Mouse (Mus musculus) liver, adult 2 months (tissue): ENCODE results near the gene Strn3. TPM values are rescaled to one million over a fixed set of nuclear protein-coding genes. Genes with fewer than 3 reads are reported as not detected.

Source experiments
- DNase-seq: peaks from one replicate; pipeline ENCODE4 v3.0.0-alpha.2; 2011; ENCODE audit warnings: low read depth, low spot score; ENCODE audit errors: extremely low read depth
- H3K27ac ChIP-seq: fragments of 200-500 bp; replicated peaks from 2 replicates; pipeline ENCODE4 v1.5.1; 2012; ENCODE audit warnings: low read depth, mild to moderate bottlenecking, control low read depth, inconsistent platforms, low read length; ENCODE audit not compliant: insufficient read depth
- H3K27me3 ChIP-seq: fragments of 200-500 bp; 2 replicates; pipeline ENCODE4 v1.6.1; 2012; ENCODE audit warnings: mild to moderate bottlenecking, moderate library complexity, low read length, inconsistent platforms; ENCODE audit not compliant: control insufficient read depth, insufficient read depth
- H3K36me3 ChIP-seq: fragments of 200-500 bp; 2 replicates; pipeline ENCODE4 v1.6.1; 2012; ENCODE audit warnings: low read length, inconsistent platforms; ENCODE audit not compliant: control insufficient read depth, insufficient read depth
- H3K4me1 ChIP-seq: fragments of 200-500 bp; 2 replicates; pipeline ENCODE4 v1.6.1; 2011; ENCODE audit warnings: low read length; ENCODE audit not compliant: control insufficient read depth, insufficient read depth
- H3K4me3 ChIP-seq: fragments of 200-500 bp; 2 replicates; pipeline ENCODE4 v1.5.1; 2011; ENCODE audit warnings: low read depth, mild to moderate bottlenecking, control low read depth, low read length, moderate library complexity; ENCODE audit not compliant: insufficient read depth
- H3K79me2 ChIP-seq: fragments of 200-500 bp; 2 replicates; pipeline ENCODE4 v1.6.1; 2012; ENCODE audit warnings: inconsistent platforms, mild to moderate bottlenecking, low read length, moderate library complexity; ENCODE audit not compliant: control insufficient read depth, insufficient read depth
- H3K9ac ChIP-seq: fragments of 200-500 bp; 2 replicates; pipeline ENCODE4 v1.6.1; 2012; ENCODE audit warnings: low read depth, mild to moderate bottlenecking, control low read depth, inconsistent platforms, low read length
- CTCF ChIP-seq: fragments of 200-500 bp; IDR thresholded peaks from 2 replicates; pipeline ENCODE4 v1.5.1; 2011; ENCODE audit warnings: low read depth, low read length, control low read depth
- POLR2A ChIP-seq: fragments of 200-500 bp; IDR thresholded peaks from 2 replicates; pipeline ENCODE4 v1.6.1; 2011; ENCODE audit warnings: low read length, control low read depth; ENCODE audit not compliant: insufficient read depth; ENCODE audit errors: extremely low read depth
- WGBS: fragments of 180-500 bp; shearing (Covaris S2); methylation state at CpG from one replicate; pipeline ENCODE4 v1.1.7; 2018; 5-methylcytosine and 5-hydroxymethylcytosine counted together
- polyA plus RNA-seq: library from polyadenylated mRNA; depleted of rRNA; stranded (reverse); fragments of >200 nt; gene quantifications from 2 replicates; pipeline ENCODE4 v1.2.3, GENCODE M21; 2012
- total RNA-seq: library from RNA; depleted of rRNA; stranded (reverse); fragments of >200 nt; gene quantifications from 2 replicates; pipeline ENCODE4 v1.2.3, GENCODE M21; 2014

Gene Strn3
- total and polyA plus RNA-seq, 2 experiments, result 7.3 to 33.7 TPM

DNA sequence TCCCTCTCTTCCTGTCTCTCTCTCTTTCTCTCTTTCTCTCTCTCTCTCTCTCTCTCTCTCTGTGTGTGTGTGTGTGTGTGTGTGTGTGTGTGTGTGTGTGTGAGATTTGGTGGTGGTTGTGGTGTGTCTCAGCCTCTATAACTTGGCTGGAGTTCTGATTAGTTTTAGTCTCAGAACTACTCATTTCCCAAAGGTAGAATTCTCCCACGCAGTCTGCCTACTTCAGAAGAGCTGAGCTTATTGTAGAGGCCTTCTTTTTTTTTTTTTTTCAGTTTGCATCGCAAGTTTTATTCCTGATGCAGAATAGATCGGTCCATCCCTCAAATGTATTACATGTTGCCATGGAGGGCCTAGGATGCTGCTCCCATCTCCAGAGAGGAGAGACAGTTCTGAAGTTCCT lies 18.0 kb upstream of the Strn3 start:
- no peak overlapping the region for H3K4me3 ChIP-seq
- no peaks in the 10 kb centered on the region for H3K27me3 ChIP-seq
- H3K27ac ChIP-seq, result no peak overlapping the region
- DNase-seq, result no peak
- no peaks in the 10 kb centered on the region for H3K36me3 ChIP-seq
- no peaks in the 10 kb centered on the region for H3K4me1 ChIP-seq
- WGBS, result 80% methylated on average over 3 of the region's 3 CpGs
- no peak overlapping the region for H3K9ac ChIP-seq
- no peak for TF ChIP-seq POLR2A
- no peak for TF ChIP-seq CTCF
- 0 out of 2 replicates have a peak, but pooled peaks cover 2% of the 10 kb centered on the region for H3K79me2 ChIP-seq

DNA sequence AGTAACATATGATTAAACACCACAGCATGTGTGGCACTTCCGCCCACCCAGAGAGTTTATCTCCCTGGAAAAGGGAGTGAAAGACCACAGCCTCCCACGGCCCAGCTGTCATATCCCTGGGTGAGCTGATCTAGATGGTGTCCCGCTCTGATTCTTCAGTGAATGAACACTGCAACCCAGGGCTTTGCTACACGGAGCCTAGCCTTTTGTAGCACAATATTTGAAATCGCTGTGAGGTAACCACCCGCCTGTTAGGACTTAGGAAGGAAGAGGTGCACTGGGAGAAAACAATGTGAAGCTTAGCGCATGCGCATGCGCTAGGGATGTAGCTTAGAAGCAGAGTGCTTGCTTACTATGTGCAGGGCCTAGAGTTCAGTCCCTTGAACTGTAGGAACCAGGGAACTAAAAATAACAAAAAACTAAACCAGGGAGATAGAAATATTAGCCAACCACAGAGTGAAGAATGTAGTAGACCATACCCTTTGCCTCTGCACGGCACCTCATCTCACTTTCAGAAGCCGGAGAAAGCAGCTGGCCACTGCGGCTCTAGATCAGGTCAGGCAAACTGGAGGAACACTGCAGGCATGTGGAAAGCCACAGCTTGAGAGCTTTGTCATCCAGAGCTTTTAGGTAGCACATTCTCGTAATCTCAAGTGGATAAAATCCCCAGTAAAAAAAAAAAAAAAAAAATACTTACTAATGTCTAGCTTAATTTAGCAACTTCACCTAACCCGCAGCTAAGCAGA lies 17.4 kb upstream of the Strn3 start:
- 79% methylated on average over 14 of the region's 14 CpGs for WGBS
- Histone ChIP-seq H3K9ac (no peak overlapping the region), H3K4me1 (no peaks in the 10 kb centered on the region), H3K27ac (peak overlapping the region; percentile 16; the same call in 1 of the 2 replicates), H3K27me3 (no peaks in the 10 kb centered on the region), H3K4me3 (no peak overlapping the region; the same call in 1 of the 2 replicates), H3K79me2 (0 out of 2 replicates have a peak, but pooled peaks cover 2% of the 10 kb centered on the region), H3K36me3 (no peaks in the 10 kb centered on the region)
- DNase-seq, result no peak
- TF ChIP-seq CTCF (no peak), POLR2A (no peak)

DNA sequence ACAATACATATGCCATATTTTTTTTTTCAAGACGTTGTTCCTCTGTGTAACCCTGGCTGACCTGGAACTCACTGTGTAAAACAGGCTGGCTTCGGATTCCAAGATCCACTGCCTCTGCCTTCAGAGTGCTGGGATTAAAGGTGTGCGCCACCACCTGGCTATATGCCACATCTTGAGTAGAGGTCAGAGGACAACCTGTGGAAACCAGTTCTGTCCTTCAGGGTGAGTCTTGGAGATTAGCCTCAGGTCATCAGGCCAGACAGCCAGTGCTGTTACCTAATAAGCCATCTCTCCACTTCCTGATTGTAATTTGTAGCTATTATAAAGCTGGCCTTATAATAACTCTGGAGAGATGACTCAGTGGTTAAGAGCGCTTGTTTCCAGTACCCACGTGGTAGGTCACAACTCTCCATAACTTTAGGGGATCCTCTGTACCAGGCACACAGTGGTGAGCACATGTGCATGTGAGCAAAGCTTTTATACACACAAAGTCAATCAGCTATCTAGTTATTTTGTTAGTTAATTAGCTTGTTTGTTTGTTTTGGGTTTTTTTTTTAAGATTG lies 15.1 kb upstream of the Strn3 start:
- H3K36me3 ChIP-seq, result no peaks in the 10 kb centered on the region
- no peaks in the 10 kb centered on the region for H3K4me1 ChIP-seq
- peak; percentile 31 for DNase-seq
- H3K27ac ChIP-seq, result no peak overlapping the region
- H3K79me2 ChIP-seq, result 0 out of 2 replicates have a peak, but pooled peaks cover 2% of the 10 kb centered on the region
- no peaks in the 10 kb centered on the region for H3K27me3 ChIP-seq
- H3K9ac ChIP-seq, result no peak overlapping the region
- no peak overlapping the region for H3K4me3 ChIP-seq
- no peak for TF ChIP-seq POLR2A
- no peak for TF ChIP-seq CTCF
- 88% methylated on average over 5 of the region's 5 CpGs for WGBS

DNA sequence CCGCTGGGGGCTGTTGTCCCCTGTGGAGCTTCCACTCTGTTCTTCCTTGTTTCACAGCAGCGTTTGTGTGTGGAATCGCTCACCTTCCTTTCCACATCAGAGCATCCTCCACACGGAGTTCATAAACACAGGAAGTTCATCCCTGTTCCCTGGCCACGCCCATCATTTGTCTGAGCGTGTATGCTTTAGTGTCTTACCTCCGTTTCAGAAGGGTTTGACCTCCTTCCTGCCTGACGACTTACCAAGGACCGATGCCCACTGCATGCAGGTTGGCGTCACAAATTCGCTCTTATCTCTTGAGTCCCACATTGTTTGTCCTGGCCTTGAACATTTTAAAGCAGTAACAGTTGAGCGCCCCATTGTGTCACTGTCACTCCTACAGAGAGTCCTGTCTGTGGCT lies 14.1 kb upstream of the Strn3 start:
- TF ChIP-seq CTCF, result no peak
- TF ChIP-seq POLR2A, result no peak
- no peak for DNase-seq
- Histone ChIP-seq H3K4me1 (no peaks in the 10 kb centered on the region), H3K27ac (no peak overlapping the region), H3K27me3 (no peaks in the 10 kb centered on the region), H3K79me2 (peaks cover 5% of the 10 kb centered on the region; the same call in 1 of the 2 replicates), H3K36me3 (no peaks in the 10 kb centered on the region), H3K4me3 (no peak overlapping the region), H3K9ac (no peak overlapping the region)
- WGBS, result 70% methylated on average over 12 of the region's 12 CpGs

DNA sequence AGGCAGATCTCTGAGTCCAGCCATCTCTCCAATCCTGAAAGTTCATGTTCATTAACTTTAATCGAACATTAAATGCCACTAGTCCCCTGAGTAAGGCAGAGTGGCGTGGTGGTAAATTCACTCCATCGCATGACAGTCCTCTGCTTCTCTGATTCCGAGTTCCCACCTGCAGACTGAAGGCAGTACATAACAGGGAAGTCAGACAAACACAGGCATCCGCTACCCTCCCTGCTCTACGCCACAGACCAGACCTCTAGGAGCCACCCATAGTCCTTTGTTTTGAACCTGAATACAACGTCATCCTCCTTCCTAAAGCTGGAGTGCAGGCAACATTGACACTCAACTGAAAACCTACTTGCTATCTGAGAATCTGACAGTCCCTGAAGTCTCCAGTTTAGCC lies 12.9 kb upstream of the Strn3 start:
- WGBS, result 91% methylated on average over 7 of the region's 7 CpGs
- Histone ChIP-seq H3K27ac (no peak overlapping the region), H3K27me3 (no peaks in the 10 kb centered on the region), H3K36me3 (no peaks in the 10 kb centered on the region), H3K4me3 (no peak overlapping the region), H3K9ac (no peak overlapping the region), H3K79me2 (peaks cover 5% of the 10 kb centered on the region; the same call in 1 of the 2 replicates), H3K4me1 (no peaks in the 10 kb centered on the region)
- TF ChIP-seq POLR2A (no peak), CTCF (no peak)
- DNase-seq, result no peak

DNA sequence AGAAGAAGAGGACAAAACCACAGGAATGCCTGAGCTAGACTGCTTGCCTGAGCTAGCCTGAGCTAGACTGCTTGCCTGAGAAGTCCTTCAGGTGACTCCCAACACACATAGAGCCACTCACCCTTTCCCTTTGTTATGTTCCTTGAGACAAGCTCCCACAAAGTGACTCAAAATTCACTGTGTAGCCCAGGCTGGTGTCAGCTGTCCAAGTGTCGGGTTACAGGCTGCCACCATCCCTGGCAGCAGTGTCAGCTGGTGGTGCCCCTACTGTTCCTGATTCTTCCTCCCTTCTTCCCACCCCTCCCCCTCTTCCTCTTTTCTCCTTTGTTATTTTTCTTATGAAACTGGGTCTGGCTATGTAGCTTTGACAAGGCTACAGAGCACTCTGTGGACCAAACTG lies 12.2 kb upstream of the Strn3 start:
- Histone ChIP-seq H3K79me2 (peaks cover 5% of the 10 kb centered on the region; the same call in 1 of the 2 replicates), H3K36me3 (no peaks in the 10 kb centered on the region), H3K27ac (no peak overlapping the region), H3K4me1 (no peaks in the 10 kb centered on the region), H3K9ac (no peak overlapping the region), H3K4me3 (no peak overlapping the region), H3K27me3 (no peaks in the 10 kb centered on the region)
- 92% methylated on average over 1 of the region's 1 CpGs for WGBS
- TF ChIP-seq CTCF (no peak), POLR2A (no peak)
- DNase-seq, result no peak
